Mouse (Mus musculus) cerebellum, adult 2 months (tissue): ENCODE measurements around the gene Ntng2.

Experiments
- CTCF ChIP-seq: fragments of 200-500 bp; IDR thresholded peaks from 2 replicates; pipeline ENCODE4 v1.5.1; 2011; ENCODE audit warnings: low read depth, mild to moderate bottlenecking, control low read depth, low read length, moderate library complexity, borderline replicate concordance; ENCODE audit not compliant: insufficient read depth
- POLR2A ChIP-seq: fragments of 200-500 bp; IDR thresholded peaks from 2 replicates; pipeline ENCODE4 v1.6.1; 2011; ENCODE audit warnings: low read length, control low read depth, borderline replicate concordance; ENCODE audit not compliant: insufficient read depth

DNA sequence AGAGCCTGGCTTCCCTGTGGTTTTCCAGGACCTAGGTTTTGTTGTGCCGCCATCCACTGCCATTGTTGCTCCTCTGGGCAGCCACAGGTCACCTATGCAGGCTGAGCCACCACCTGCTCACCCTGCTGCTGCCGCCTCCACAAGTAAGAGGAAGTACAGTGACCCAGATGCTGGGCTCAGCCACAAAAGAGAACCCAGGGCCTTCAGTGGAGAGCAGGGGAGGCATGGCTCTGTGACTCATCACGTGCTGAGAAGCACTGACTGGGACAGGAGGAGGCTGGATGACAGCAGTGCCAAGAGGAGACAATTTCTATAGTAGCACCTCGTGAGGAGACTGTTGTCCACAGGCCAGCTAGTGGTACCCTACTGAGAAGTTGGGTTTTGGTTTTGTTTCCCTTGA, 73.0 kb downstream of the Ntng2 start:
- TF ChIP-seq CTCF: no peak
- no peak for TF ChIP-seq POLR2A
